Mouse (Mus musculus): Measurements from ENCODE around the gene Olfr449. TPM values are rescaled to one million over a fixed set of nuclear protein-coding genes. Genes with fewer than 3 reads are reported as not detected.

The Olfr449 gene
- not detected for total RNA-seq (2021)

GRCm38 (mm10) chr6:42834084-42834483, at the start of gene Olfr449:
TSS of gene Olfr449 (plus strand) at chr6:42834384.
- intact Hi-C loops (cut with DNase I): no loop called here
- DNase-seq: no peak

DNA sequence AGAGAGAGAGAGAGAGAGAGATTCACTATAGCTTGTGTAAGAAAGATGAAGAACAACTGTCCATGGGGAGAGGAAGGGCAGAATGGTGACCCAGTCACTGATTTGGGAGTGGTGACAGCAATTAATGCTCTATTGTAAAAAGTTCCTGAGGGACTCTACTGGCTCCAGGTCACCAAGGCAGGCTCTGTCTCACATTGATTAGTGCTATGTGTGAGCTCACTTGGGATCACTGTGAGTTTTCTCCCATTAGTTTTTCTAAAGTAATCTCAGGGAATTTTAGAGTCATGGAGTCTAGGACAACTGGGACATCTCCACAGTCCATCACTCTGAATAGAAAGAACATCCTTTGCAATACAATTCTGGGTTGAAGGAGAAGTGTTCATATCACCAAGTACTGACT, 49.4 kb upstream of the Olfr449 start, which contains the start of gene Olfr452:
TSS of gene Olfr452 (plus strand) at position 301 of the 400 bp plus-strand sequence.
- intact Hi-C loops (cut with DNase I): no loop called here
- DNase-seq: no peak

DNA sequence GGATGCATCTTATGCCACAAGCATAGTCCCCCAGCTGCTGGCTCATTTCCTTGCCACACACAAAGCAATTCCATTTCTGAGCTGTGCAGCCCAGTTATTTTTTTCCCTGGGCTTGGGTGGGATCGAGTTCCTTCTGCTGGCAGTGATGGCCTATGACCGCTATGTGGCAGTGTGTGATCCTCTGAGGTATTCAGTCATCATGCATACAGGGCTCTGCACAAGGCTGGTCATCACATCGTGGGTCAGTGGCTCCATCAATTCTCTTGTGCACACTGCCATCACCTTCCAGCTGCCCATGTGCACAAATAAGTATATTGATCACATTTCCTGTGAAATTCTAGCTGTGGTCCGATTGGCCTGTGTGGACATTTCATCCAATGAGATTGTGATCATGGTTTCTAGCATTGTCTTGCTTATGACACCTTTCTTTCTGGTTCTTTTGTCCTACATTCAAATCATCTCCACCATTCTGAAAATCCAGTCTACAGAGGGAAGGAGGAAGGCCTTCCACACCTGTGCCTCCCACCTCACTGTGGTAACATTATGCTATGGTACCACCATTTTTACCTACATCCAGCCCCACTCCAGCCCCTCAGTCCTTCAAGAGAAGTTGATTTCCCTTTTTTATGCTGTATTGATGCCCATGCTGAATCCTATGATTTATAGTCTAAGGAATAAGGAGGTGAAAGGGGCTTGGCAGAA, 43.8 kb upstream of the Olfr449 start:
- no peak for DNase-seq
- intact Hi-C loops (cut with DNase I): no loop called here

GRCm38 (mm10) chr6:42790949-42791556, 43.1 kb upstream of the Olfr449 start:
- no peak for DNase-seq
- intact Hi-C loops (cut with DNase I): no loop called here

DNA sequence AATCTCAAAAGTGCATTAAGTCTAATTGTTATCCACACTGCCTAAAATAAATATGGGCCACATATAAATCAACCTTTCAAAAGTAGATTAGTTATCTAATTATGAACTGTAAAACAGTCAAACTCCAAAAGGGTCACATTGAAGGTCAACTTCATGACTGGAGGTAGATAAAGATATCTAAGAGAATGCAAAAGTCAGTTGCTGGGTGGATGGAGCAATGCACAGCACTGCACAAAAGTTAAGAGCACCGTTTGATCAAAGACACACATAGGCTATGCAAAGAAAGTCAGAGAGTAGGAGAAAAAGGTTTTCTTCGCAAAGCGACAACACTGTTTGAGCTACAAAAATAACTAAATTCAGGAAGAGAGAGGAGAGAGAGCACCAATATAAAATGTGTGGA, 39.2 kb upstream of the Olfr449 start:
- DNase-seq: no peak
- intact Hi-C loops (cut with DNase I): no loop called here

DNA sequence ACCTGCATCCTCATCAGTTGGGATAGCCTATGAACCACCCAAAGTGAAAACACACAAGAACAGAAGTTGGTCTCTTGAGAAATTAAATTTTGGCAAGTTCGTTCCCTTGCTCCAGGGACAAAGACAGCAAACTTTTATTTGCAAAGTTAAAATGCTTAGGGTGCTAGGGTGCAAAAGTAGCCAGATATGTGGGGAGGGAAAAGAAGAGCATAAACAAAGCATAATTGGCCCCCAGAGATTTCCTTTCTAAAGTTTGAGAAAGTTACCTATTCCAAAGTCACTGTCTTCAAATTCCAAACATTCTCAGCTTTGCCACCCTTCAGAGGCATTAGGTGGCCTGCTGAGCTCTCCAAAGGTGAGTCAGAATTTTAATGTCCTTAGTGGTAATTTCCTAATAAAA, 22.5 kb upstream of the Olfr449 start, which contains the start of gene Olfr450:
TSS of gene Olfr450 (plus strand) at position 301 of the 400 bp plus-strand sequence.
- no peak for DNase-seq
- intact Hi-C loops (cut with DNase I): no loop called here

DNA sequence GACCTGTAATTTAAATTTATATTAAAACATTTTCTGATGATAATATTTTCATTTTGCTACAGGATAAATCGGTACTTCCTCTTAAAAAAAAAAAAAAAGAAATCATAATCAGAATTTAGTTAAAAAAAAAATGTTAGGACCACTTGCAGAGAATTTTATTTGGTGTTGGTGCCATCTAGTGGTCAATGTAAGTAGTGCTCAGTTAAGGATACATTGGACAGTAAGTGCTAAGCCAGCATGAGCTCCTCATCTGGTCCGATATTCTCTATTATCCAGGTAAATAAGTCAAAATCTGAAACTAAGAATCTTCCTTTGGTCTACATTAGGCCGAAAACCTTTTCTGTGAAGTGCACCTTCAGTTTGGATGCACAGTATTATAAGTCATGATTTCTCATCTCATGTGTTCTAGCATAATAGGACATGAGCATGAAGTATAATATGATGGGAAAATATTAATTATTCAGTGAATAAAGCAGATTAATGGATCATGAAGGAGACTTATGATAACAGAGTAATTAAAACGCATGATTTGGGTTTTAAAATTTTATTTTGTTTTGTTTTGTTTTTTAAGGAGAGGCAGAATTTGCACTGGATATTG, 26.1 kb downstream of the Olfr449 start:
- intact Hi-C loops (cut with DNase I): loop anchor here (5.0 kb wide), 2 partner anchors 248 to 633 kb away; no protein-coding TSS in a partner anchor
- peak; percentile 3 to 6 for DNase-seq

GRCm38 (mm10) chr6:42869695-42870094, 35.5 kb downstream of the Olfr449 start:
- DNase-seq: no peak
- intact Hi-C loops (cut with DNase I): no loop called here

DNA sequence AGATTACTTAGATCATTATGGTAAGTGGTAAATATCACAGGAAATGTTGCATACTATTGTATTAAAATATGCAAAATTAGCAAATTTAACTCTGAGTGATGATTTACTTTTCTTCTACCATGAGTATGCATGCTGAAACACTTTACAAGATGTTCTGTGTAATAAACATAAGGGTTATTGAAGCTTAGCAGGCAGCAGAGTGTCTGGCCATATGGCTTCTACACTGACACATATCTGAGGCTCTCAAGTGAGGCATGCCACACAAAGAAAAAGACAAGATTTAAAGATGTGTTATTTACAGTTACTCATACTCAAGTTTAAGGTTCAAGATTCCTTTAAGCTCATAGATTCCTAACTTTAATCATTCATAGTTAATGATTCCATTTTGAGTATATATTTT, 42.1 kb downstream of the Olfr449 start:
- intact Hi-C loops (cut with DNase I): no loop called here
- no peak for DNase-seq

Other genes starting within 250 kb of the Olfr449 start
- gene Tcaf3, start 236.7 kb upstream of the Olfr449 start, total RNA-seq (2021): not detected
- gene Tcaf2, start 189.1 kb upstream of the Olfr449 start, total RNA-seq (2021): 1 to 10 TPM; 3.4 to 3.5 TPM
- gene Tcaf1, start 124.3 kb upstream of the Olfr449 start, total RNA-seq (2021): 10 to 100 TPM; 11.4 to 12.2 TPM
- gene Olfr453, start 95.0 kb upstream of the Olfr449 start, total RNA-seq (2021): not detected
- gene Olfr38, start 78.0 kb upstream of the Olfr449 start, total RNA-seq (2021): not detected
- not detected for gene Olfr452, start 49.3 kb upstream of the Olfr449 start, total RNA-seq (2021)
- not detected for gene Olfr450, start 22.4 kb upstream of the Olfr449 start, total RNA-seq (2021)
- not detected for gene Olfr448, start 56.1 kb downstream of the Olfr449 start, total RNA-seq (2021)
- not detected for gene Olfr447, start 74.5 kb downstream of the Olfr449 start, total RNA-seq (2021)
- not detected for gene Olfr446, start 87.0 kb downstream of the Olfr449 start, total RNA-seq (2021)
- gene Olfr444, start 114.7 kb downstream of the Olfr449 start, total RNA-seq (2021): not detected

Measured in heart, postnatal 36 days (tissue).